Mouse (Mus musculus) heart, embryonic 16.5 days (tissue): Measurements from ENCODE around the gene Kdm4a. TPM values are rescaled to one million over a fixed set of nuclear protein-coding genes. Genes with fewer than 3 reads are reported as not detected.

Experiments
- ATAC-seq: fragments of 200-750 bp; cut with Nextera tagmentation; replicated peaks from 2 replicates; pipeline ENCODE4 v1.8.0; 2017; ENCODE audit warnings: moderate number of reproducible peaks; ENCODE audit not compliant: insufficient read depth, low FRiP score; ENCODE audit errors: extremely low read depth
- H3K27ac ChIP-seq: fragments of 300-500 bp; sonication (generic); 2 replicates; pipeline ENCODE4 v1.5.1; 2014; ENCODE audit warnings: mild to moderate bottlenecking, low read length, control low read depth, moderate library complexity
- H3K27me3 ChIP-seq: fragments of 300-500 bp; sonication (generic); 2 replicates; pipeline ENCODE4 v1.6.1; 2014; ENCODE audit warnings: low read length, mixed read lengths; ENCODE audit not compliant: control insufficient read depth, insufficient read depth
- H3K36me3 ChIP-seq: fragments of 300-500 bp; sonication (generic); 2 replicates; pipeline ENCODE4 v1.6.1; 2014; ENCODE audit not compliant: control insufficient read depth, insufficient read depth
- H3K4me1 ChIP-seq: fragments of 300-500 bp; sonication (generic); 2 replicates; pipeline ENCODE4 v1.6.1; 2014; ENCODE audit warnings: low read length, mixed read lengths; ENCODE audit not compliant: control insufficient read depth, insufficient read depth
- H3K4me2 ChIP-seq: fragments of 300-500 bp; sonication (generic); 2 replicates; pipeline ENCODE4 v1.6.1; 2014; ENCODE audit warnings: low read depth, mild to moderate bottlenecking, control low read depth, low read length
- H3K4me3 ChIP-seq: fragments of 300-500 bp; sonication (generic); 2 replicates; pipeline ENCODE4 v1.5.1; 2014; ENCODE audit warnings: mild to moderate bottlenecking, control low read depth, low read length
- H3K9ac ChIP-seq: fragments of 300-500 bp; sonication (generic); 2 replicates; pipeline ENCODE4 v1.6.1; 2014; ENCODE audit warnings: low read length, control low read depth
- H3K9me3 ChIP-seq: fragments of 300-500 bp; sonication (generic); replicated peaks from 2 replicates; pipeline ENCODE4 v1.6.1; 2016; ENCODE audit warnings: low read length; ENCODE audit not compliant: control insufficient read depth
- WGBS: fragments of 180-500 bp; shearing (Covaris S2); extraction: QIAGEN DNeasy Blood & Tissue Kit; methylation state at CpG from one replicate; pipeline ENCODE4 v1.1.7; 2014; 5-methylcytosine and 5-hydroxymethylcytosine counted together
- polyA plus RNA-seq: library from polyadenylated mRNA; unstranded; fragments of >200 nt; fragmentation: Nextera tagmentation; extraction: Ambion mirVana; gene quantifications from 2 replicates; pipeline ENCODE4 v1.2.1, GENCODE M21; 2015

Kdm4a gene
- polyA plus RNA-seq, 1 experiment from 2014 or later, result 19.0 TPM

GRCm38 (mm10) chr4:118171006-118171405 is 8.8 kb downstream of the Kdm4a start:
- H3K9me3 ChIP-seq, result no peaks in the 10 kb centered on the region
- no peak overlapping the region for H3K4me3 ChIP-seq
- H3K9ac ChIP-seq, result no peak overlapping the region
- ATAC-seq, result no peak
- 87% methylated on average over 9 of the region's 9 CpGs for WGBS
- H3K36me3 ChIP-seq, result peaks cover 88% of the 10 kb centered on the region
- H3K4me1 ChIP-seq, result no peaks in the 10 kb centered on the region
- H3K4me2 ChIP-seq, result no peak overlapping the region
- H3K27ac ChIP-seq, result no peak overlapping the region
- no peaks in the 10 kb centered on the region for H3K27me3 ChIP-seq

- Histone ChIP-seq H3K9me3 (0 out of 2 replicates have a peak, but pooled peaks cover 2% of the 10 kb centered on the region), H3K4me2 (no peak overlapping the region), H3K4me1 (no peaks in the 10 kb centered on the region), H3K27ac (no peak overlapping the region), H3K4me3 (no peak overlapping the region), H3K36me3 (peaks cover 90% of the 10 kb centered on the region), H3K9ac (no peak overlapping the region), H3K27me3 (no peaks in the 10 kb centered on the region)
- 94% methylated on average over 12 of the region's 12 CpGs for WGBS
- no peak for ATAC-seq
Measured at GRCm38 (mm10) chr4:118162123-118162522, 17.7 kb downstream of the Kdm4a start.

GRCm38 (mm10) chr4:118157666-118158065 is 22.2 kb downstream of the Kdm4a start:
- Histone ChIP-seq H3K27me3 (no peaks in the 10 kb centered on the region), H3K4me1 (no peaks in the 10 kb centered on the region), H3K4me3 (no peak overlapping the region), H3K27ac (no peak overlapping the region), H3K36me3 (peaks cover 76% of the 10 kb centered on the region), H3K9ac (no peak overlapping the region), H3K4me2 (no peak overlapping the region), H3K9me3 (0 out of 2 replicates have a peak, but pooled peaks cover 2% of the 10 kb centered on the region)
- no peak for ATAC-seq
- whole genome bisulfite sequencing, result 94% methylated on average over 3 of the region's 3 CpGs

- WGBS, result 87% methylated on average over 15 of the region's 15 CpGs
- Histone ChIP-seq H3K9me3 (0 out of 2 replicates have a peak, but pooled peaks cover 2% of the 10 kb centered on the region), H3K4me3 (no peak overlapping the region), H3K27me3 (no peaks in the 10 kb centered on the region), H3K36me3 (peaks cover 70% of the 10 kb centered on the region), H3K4me1 (no peaks in the 10 kb centered on the region), H3K9ac (no peak overlapping the region), H3K4me2 (no peak overlapping the region), H3K27ac (no peak overlapping the region)
- ATAC-seq, result no peak
Measured at GRCm38 (mm10) chr4:118156559-118156958, 23.3 kb downstream of the Kdm4a start.

- Histone ChIP-seq H3K36me3 (peaks cover 56% of the 10 kb centered on the region), H3K27ac (no peak overlapping the region), H3K4me1 (peaks cover 6% of the 10 kb centered on the region; the same call in 1 of the 2 replicates), H3K4me3 (no peak overlapping the region), H3K9ac (no peak overlapping the region), H3K27me3 (no peaks in the 10 kb centered on the region), H3K4me2 (no peak overlapping the region), H3K9me3 (0 out of 2 replicates have a peak, but pooled peaks cover 2% of the 10 kb centered on the region)
- ATAC-seq, result no peak
- 89% methylated on average over 5 of the region's 5 CpGs for WGBS
Measured at GRCm38 (mm10) chr4:118154889-118155288, 25.0 kb downstream of the Kdm4a start.

GRCm38 (mm10) chr4:118152020-118152785 is 27.6 kb downstream of the Kdm4a start:
- Histone ChIP-seq H3K36me3 (peaks cover 43% of the 10 kb centered on the region), H3K4me3 (no peak overlapping the region), H3K27ac (no peak overlapping the region), H3K9ac (no peak overlapping the region), H3K9me3 (no peaks in the 10 kb centered on the region), H3K4me2 (no peak overlapping the region), H3K27me3 (no peaks in the 10 kb centered on the region), H3K4me1 (peaks cover 6% of the 10 kb centered on the region; the same call in 1 of the 2 replicates)
- no peak for ATAC-seq
- 89% methylated on average over 17 of the region's 17 CpGs for WGBS

GRCm38 (mm10) chr4:118150804-118151203 is 29.0 kb downstream of the Kdm4a start:
- 89% methylated on average over 7 of the region's 7 CpGs for WGBS
- no peaks in the 10 kb centered on the region for H3K9me3 ChIP-seq
- no peak overlapping the region for H3K9ac ChIP-seq
- peaks cover 48% of the 10 kb centered on the region for H3K36me3 ChIP-seq
- no peak for ATAC-seq
- no peak overlapping the region for H3K4me3 ChIP-seq
- H3K27ac ChIP-seq, result no peak overlapping the region
- no peaks in the 10 kb centered on the region for H3K27me3 ChIP-seq
- H3K4me2 ChIP-seq, result no peak overlapping the region
- H3K4me1 ChIP-seq, result peaks cover 6% of the 10 kb centered on the region; the same call in 1 of the 2 replicates

- H3K4me1 ChIP-seq, result peaks cover 6% of the 10 kb centered on the region; the same call in 1 of the 2 replicates
- H3K9me3 ChIP-seq, result no peaks in the 10 kb centered on the region
- H3K4me2 ChIP-seq, result no peak overlapping the region
- H3K27me3 ChIP-seq, result no peaks in the 10 kb centered on the region
- H3K36me3 ChIP-seq, result peaks cover 51% of the 10 kb centered on the region
- ATAC-seq, result peak; percentile 63
- H3K9ac ChIP-seq, result no peak overlapping the region
- no peak overlapping the region for H3K27ac ChIP-seq
- no peak overlapping the region for H3K4me3 ChIP-seq
- WGBS, result 68% methylated on average over 14 of the region's 14 CpGs
Measured at GRCm38 (mm10) chr4:118149956-118150680, 29.7 kb downstream of the Kdm4a start.

- 88% methylated on average over 10 of the region's 10 CpGs for WGBS
- Histone ChIP-seq H3K27me3 (no peaks in the 10 kb centered on the region), H3K9ac (no peak overlapping the region), H3K4me1 (peaks cover 6% of the 10 kb centered on the region; the same call in 1 of the 2 replicates), H3K36me3 (peaks cover 54% of the 10 kb centered on the region), H3K4me3 (no peak overlapping the region), H3K9me3 (no peaks in the 10 kb centered on the region), H3K27ac (no peak overlapping the region), H3K4me2 (no peak overlapping the region)
- ATAC-seq, result no peak
Measured at GRCm38 (mm10) chr4:118149055-118149576, 30.7 kb downstream of the Kdm4a start.
